Mouse (Mus musculus) limb, embryonic 10.5 days (tissue): ENCODE measurements around the gene Trim72. TPM values are rescaled to one million over a fixed set of nuclear protein-coding genes. Genes with fewer than 3 reads are reported as not detected.
"Not testable (repeated sequence)": the region's sequence is repeated elsewhere in the genome, so short reads cannot be mapped to it uniquely, and the experiment has no call there.

Source experiments
- DNase-seq: peaks from one replicate; pipeline ENCODE4 v3.0.0-alpha.2; 2017; ENCODE audit warnings: low spot score
- H3K27ac ChIP-seq: fragments of 300-500 bp; sonication (generic); 2 replicates; pipeline ENCODE4 v1.5.1; 2016; ENCODE audit warnings: mild to moderate bottlenecking
- H3K27me3 ChIP-seq: fragments of 300-500 bp; sonication (generic); 2 replicates; pipeline ENCODE4 v1.6.1; 2016; ENCODE audit warnings: low read depth, mild to moderate bottlenecking; ENCODE audit not compliant: poor library complexity, severe bottlenecking
- H3K36me3 ChIP-seq: fragments of 300-500 bp; sonication (generic); 2 replicates; pipeline ENCODE4 v1.6.1; 2016; ENCODE audit warnings: mild to moderate bottlenecking, moderate library complexity
- H3K4me1 ChIP-seq: fragments of 300-500 bp; sonication (generic); 2 replicates; pipeline ENCODE4 v1.6.1; 2016
- H3K4me3 ChIP-seq: fragments of 300-500 bp; sonication (generic); 2 replicates; pipeline ENCODE4 v1.5.1; 2016; ENCODE audit warnings: mild to moderate bottlenecking, moderate library complexity
- H3K9me3 ChIP-seq: fragments of 300-500 bp; sonication (generic); replicated peaks from 2 replicates; pipeline ENCODE4 v1.6.1; 2016; ENCODE audit warnings: mild to moderate bottlenecking
- WGBS: fragments of 180-500 bp; shearing (Covaris S2); methylation state at CpG from one replicate; pipeline ENCODE4 v1.1.7; 2016; 5-methylcytosine and 5-hydroxymethylcytosine counted together
- polyA plus RNA-seq: library from polyadenylated mRNA; unstranded; fragments of >200 nt; fragmentation: Nextera tagmentation; extraction: Ambion mirVana; gene quantifications from 2 replicates; pipeline ENCODE4 v1.2.1, GENCODE M21; 2016

Gene Trim72
- polyA plus RNA-seq, 1 experiment from 2014 or later, result not detected

DNA sequence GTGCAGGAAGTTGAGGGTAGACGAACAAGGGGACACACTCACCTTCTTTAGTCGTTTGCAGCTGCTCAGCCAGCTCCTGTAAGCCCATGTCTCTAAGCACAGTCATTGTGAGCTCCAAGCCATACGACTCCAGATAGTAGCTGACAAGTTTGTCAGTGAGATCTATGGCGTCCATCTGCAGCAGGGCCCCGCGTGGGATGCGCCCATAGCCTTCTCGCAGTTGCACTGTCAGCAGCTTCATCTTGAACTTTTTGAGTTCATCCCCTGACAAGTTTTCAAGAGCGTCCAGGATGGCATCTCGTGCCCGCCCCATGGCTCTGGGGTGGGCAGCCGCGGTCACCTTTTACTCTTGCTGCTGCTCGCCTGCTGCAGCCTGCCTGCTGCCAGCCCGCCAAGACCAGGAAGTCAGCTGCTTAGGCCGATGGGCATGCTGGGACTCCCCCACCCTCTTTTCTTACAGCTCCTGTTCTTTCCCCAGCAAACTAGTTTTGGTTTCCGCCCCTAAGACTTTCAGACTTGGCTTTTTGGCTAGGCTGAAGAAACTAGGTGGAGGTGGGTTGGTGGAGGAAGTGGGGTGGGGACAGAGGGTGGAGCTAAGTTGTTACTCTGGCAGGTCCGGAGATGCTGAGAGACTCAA lies 10.3 kb upstream of the Trim72 start, which contains the start of gene Pycard:
Gene Pycard, minus strand, starts transcription at position 527 of the 637 bp plus-strand sequence.
- no peak for DNase-seq

GRCm38 (mm10) chr7:127999436-127999835 lies 4.3 kb upstream of the Trim72 start:
- 83% methylated on average over 1 of the region's 1 CpGs for WGBS
- Histone ChIP-seq H3K36me3 (peaks cover 2% of the 10 kb centered on the region; the same call in 1 of the 2 replicates), H3K27me3 (peaks cover 12% of the 10 kb centered on the region), H3K9me3 (no peaks in the 10 kb centered on the region), H3K4me1 (peaks cover 11% of the 10 kb centered on the region), H3K27ac (no peak overlapping the region), H3K4me3 (no peak overlapping the region)
- DNase-seq, result no peak

More for the DNA sequence above, 10.3 kb upstream of the Trim72 start, which contains the start of gene Pycard:
- H3K9me3 ChIP-seq, result no peaks in the 10 kb centered on the region
- WGBS, result 19% methylated on average over 18 of the region's 18 CpGs
- H3K27ac ChIP-seq, result peak within 1 kb of the TSS; percentile 9; the same call in 1 of the 2 replicates
- peaks cover 42% of the 10 kb centered on the region for H3K36me3 ChIP-seq
- peak within 1 kb of the TSS; percentile 34 for H3K4me3 ChIP-seq
- peaks cover 13% of the 10 kb centered on the region for H3K4me1 ChIP-seq
- H3K27me3 ChIP-seq, result no peaks in the 10 kb centered on the region

- Histone ChIP-seq H3K4me3 (no peak overlapping the region), H3K36me3 (peaks cover 2% of the 10 kb centered on the region; the same call in 1 of the 2 replicates), H3K9me3 (no peaks in the 10 kb centered on the region), H3K27ac (no peak overlapping the region), H3K4me1 (peaks cover 19% of the 10 kb centered on the region), H3K27me3 (peaks cover 20% of the 10 kb centered on the region)
- no peak for DNase-seq
- 79% methylated on average over 1 of the region's 1 CpGs for WGBS
Measured at GRCm38 (mm10) chr7:128000068-128000950, 3.4 kb upstream of the Trim72 start.

GRCm38 (mm10) chr7:128003098-128003497 lies 651 bp upstream of the Trim72 start:
- Histone ChIP-seq H3K27me3 (peaks cover 38% of the 10 kb centered on the region), H3K27ac (no peak overlapping the region), H3K4me1 (peaks cover 19% of the 10 kb centered on the region), H3K9me3 (no peaks in the 10 kb centered on the region), H3K4me3 (no peak overlapping the region), H3K36me3 (no peaks in the 10 kb centered on the region)
- no peak for DNase-seq
- 92% methylated on average over 6 of the region's 6 CpGs for WGBS

DNA sequence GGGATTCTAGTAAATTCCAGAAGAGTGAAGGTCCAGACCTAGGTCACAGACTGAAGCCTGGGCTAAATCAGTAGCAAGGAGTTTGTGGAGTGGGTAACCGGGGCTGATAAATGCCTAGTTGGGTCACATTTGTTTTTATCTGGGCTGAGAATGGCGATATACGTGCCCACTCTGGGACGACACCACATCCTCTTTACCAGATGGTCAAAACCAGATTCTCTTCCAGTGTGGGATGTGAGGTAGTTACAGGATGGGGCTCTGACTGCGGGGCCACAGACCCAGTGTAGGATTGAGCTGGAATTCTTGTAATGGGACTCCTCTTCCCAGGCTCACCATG lies 369 bp downstream of the Trim72 start:
- Histone ChIP-seq H3K27ac (peak overlapping the region; percentile 57), H3K9me3 (no peaks in the 10 kb centered on the region), H3K4me3 (peak overlapping the region; percentile 30), H3K4me1 (peaks cover 19% of the 10 kb centered on the region), H3K27me3 (peaks cover 48% of the 10 kb centered on the region), H3K36me3 (no peaks in the 10 kb centered on the region)
- DNase-seq, result no peak
- 60% methylated on average over 5 of the region's 5 CpGs for WGBS

DNA sequence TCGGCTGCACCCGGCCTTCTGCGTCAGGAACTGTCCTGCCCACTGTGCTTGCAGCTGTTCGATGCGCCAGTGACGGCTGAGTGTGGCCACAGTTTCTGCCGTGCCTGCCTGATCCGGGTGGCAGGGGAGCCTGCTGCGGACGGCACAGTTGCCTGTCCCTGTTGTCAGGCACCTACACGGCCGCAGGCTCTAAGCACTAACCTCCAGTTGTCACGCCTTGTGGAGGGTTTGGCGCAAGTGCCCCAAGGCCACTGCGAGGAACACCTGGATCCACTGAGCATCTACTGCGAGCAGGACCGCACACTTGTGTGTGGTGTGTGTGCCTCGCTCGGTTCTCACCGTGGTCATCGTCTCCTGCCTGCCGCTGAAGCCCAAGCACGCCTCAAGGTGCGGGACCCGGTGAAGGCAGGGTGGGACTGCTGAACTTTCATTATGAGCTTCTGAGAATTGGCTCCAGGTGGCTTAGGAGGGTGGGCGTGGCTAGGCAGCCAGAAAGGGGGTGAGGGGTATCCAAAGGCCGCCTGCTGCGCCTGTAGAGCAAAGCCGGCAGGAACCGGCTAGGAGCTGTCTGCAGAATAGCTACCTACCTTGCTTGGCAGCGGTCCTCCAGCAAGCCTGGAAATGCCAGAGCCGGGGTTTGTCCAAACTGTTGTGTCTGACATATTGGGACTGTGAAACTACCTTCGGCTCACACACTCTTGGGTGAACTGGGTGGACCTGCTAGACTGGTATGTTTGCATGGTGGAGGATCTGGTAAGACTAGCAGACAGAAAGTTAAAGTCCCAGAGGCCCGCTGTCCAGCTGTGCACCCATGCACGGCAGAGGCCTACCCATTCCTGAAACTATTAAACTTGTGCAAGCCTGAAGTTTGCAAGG lies 976 bp downstream of the Trim72 start:
- peak; percentile 67 for DNase-seq
- peak overlapping the region; percentile 30 for H3K4me3 ChIP-seq
- no peaks in the 10 kb centered on the region for H3K9me3 ChIP-seq
- peaks cover 54% of the 10 kb centered on the region for H3K27me3 ChIP-seq
- 24% methylated on average over 35 of the region's 35 CpGs for WGBS
- peaks cover 21% of the 10 kb centered on the region for H3K4me1 ChIP-seq
- peak overlapping the region; percentile 57 for H3K27ac ChIP-seq
- no peaks in the 10 kb centered on the region for H3K36me3 ChIP-seq

- 78% methylated on average over 7 of the region's 7 CpGs for WGBS
- no peak for DNase-seq
- H3K9me3 ChIP-seq, result no peaks in the 10 kb centered on the region
- no peak overlapping the region for H3K27ac ChIP-seq
- H3K4me3 ChIP-seq, result no peak overlapping the region
- H3K36me3 ChIP-seq, result no peaks in the 10 kb centered on the region
- H3K27me3 ChIP-seq, result peaks cover 67% of the 10 kb centered on the region
- H3K4me1 ChIP-seq, result peaks cover 28% of the 10 kb centered on the region
Measured at GRCm38 (mm10) chr7:128006193-128006592, 2.4 kb downstream of the Trim72 start.

DNA sequence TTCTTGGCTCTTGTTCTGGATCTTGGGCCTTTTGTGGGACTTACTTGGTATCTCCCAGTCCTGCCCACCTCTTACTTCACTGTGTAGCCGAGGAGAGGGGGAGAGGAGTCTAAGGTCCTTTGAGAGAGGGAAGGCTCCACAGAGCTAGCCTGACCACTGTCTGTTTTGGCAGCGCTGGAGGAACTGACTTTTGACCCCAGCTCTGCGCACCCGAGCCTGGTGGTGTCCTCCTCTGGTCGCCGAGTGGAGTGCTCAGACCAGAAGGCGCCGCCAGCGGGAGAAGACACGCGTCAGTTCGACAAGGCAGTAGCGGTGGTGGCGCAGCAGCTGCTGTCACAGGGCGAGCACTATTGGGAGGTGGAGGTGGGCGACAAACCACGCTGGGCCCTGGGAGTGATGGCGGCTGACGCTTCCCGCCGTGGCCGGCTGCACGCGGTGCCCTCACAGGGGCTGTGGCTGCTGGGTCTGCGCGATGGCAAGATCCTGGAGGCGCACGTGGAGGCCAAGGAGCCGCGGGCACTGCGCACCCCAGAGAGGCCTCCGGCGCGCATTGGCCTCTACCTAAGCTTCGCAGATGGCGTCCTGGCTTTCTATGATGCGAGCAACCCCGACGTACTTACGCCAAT lies 6.1 kb downstream of the Trim72 start:
- no peak for DNase-seq
- whole genome bisulfite sequencing, result 44% methylated on average over 40 of the region's 40 CpGs

GRCm38 (mm10) chr7:128012136-128012780 lies 8.5 kb downstream of the Trim72 start:
- Histone ChIP-seq H3K4me1 (peaks cover 9% of the 10 kb centered on the region), H3K27me3 (peaks cover 37% of the 10 kb centered on the region), H3K36me3 (no peaks in the 10 kb centered on the region), H3K9me3 (no peaks in the 10 kb centered on the region), H3K4me3 (no peak overlapping the region), H3K27ac (no peak overlapping the region)
- no peak for DNase-seq
- WGBS, result 82% methylated on average over 13 of the region's 13 CpGs

More for the DNA sequence above, 6.1 kb downstream of the Trim72 start:
- Histone ChIP-seq H3K27ac (peak overlapping the region; percentile 34; the same call in 1 of the 2 replicates), H3K9me3 (no peaks in the 10 kb centered on the region), H3K36me3 (no peaks in the 10 kb centered on the region), H3K4me3 (peak overlapping the region; percentile 21), H3K27me3 (peaks cover 51% of the 10 kb centered on the region), H3K4me1 (peaks cover 13% of the 10 kb centered on the region)

GRCm38 (mm10) chr7:128013116-128013515 lies 9.4 kb downstream of the Trim72 start:
- Histone ChIP-seq H3K27ac (no peak overlapping the region), H3K4me1 (peaks cover 9% of the 10 kb centered on the region), H3K4me3 (no peak overlapping the region), H3K9me3 (no peaks in the 10 kb centered on the region), H3K27me3 (peaks cover 29% of the 10 kb centered on the region), H3K36me3 (no peaks in the 10 kb centered on the region)
- no peak for DNase-seq
- WGBS, result 92% methylated on average over 13 of the region's 13 CpGs

DNA sequence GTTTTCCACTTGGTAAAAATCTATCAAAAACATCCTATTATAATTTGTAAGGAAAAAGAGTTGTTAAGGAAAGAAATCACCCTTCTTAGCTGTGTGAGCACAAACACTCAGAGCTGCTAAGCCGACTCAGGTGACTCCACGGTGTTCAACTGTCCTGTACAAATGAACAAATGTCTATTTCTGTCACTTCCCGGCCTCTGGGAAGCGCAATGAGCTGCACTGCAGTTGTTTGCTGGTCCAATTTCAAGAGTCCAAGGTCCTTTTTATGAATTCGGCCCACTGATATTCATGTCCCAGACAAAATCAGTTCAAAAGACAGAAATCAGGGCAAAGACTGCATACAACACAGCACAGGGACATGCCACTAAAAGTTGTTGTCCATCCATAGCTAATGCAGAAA lies 12.4 kb downstream of the Trim72 start:
- H3K4me1 ChIP-seq, H3K36me3 ChIP-seq, H3K4me3 ChIP-seq, DNase-seq, H3K27ac ChIP-seq, H3K9me3 ChIP-seq, H3K27me3 ChIP-seq: not testable (repeated sequence)
- WGBS, result 91% methylated on average over 5 of the region's 5 CpGs

GRCm38 (mm10) chr7:128016650-128017049 lies 12.9 kb downstream of the Trim72 start:
- no peak for DNase-seq
- no peak overlapping the region for H3K4me3 ChIP-seq
- H3K9me3 ChIP-seq, result no peaks in the 10 kb centered on the region
- WGBS, result 93% methylated on average over 6 of the region's 6 CpGs
- no peaks in the 10 kb centered on the region for H3K27me3 ChIP-seq
- no peaks in the 10 kb centered on the region for H3K4me1 ChIP-seq
- no peak overlapping the region for H3K27ac ChIP-seq
- H3K36me3 ChIP-seq, result no peaks in the 10 kb centered on the region
